Mouse (Mus musculus) CH12.LX (cell line): ENCODE measurements at regions not wholly inside any gene's neighbourhood (a gene's known extent, or its start where the extent isn't known, plus 50 kb on each side); places are given as distances from the start of the nearest gene placed in this dataset.

ENCODE experiments used
- DNase-seq: peaks from one replicate; pipeline ENCODE4 v3.0.0-alpha.2; 2013; ENCODE audit errors: extremely low read depth
- H3K27ac ChIP-seq: 2 replicates; pipeline ENCODE4 v1.5.1; 2012; ENCODE audit warnings: low read depth, mild to moderate bottlenecking, control low read depth, moderate library complexity; ENCODE audit not compliant: insufficient read depth
- H3K27me3 ChIP-seq: replicated peaks from 2 replicates; pipeline ENCODE3; 2012; ENCODE audit warnings: inconsistent platforms
- H3K36me3 ChIP-seq, 2 experiments: replicated peaks in 1 of 2; 2 replicates each; pipeline versions ENCODE3 to v1.6.1; 2012; ENCODE audit warnings: inconsistent platforms in 1 of 2, low read length in 1 of 2, mild to moderate bottlenecking in 1 of 2, mixed read lengths in 1 of 2, moderate library complexity in 1 of 2; ENCODE audit not compliant: control insufficient read depth in 1 of 2, insufficient read depth in 1 of 2
- H3K4me1 ChIP-seq, 2 experiments: 2 replicates each; pipeline ENCODE4 v1.6.1; 2012; ENCODE audit warnings: inconsistent platforms in 1 of 2, moderate library complexity in 1 of 2; ENCODE audit not compliant: insufficient read depth in 2 of 2, control insufficient read depth in 1 of 2
- H3K4me2 ChIP-seq: 2 replicates; pipeline ENCODE4 v1.6.1; 2012; ENCODE audit warnings: low read depth, mild to moderate bottlenecking, control low read depth; ENCODE audit not compliant: poor library complexity, insufficient read depth, severe bottlenecking
- H3K4me3 ChIP-seq, 3 experiments: fragments of 150-350 bp in 1 of 3; sonication (generic) in 1 of 3; replicated peaks in 1 of 3; 2 replicates each; pipeline versions ENCODE3 to v1.5.1; 2011 to 2012; ENCODE audit warnings: low read depth in 2 of 3, low read length in 2 of 3, mild to moderate bottlenecking in 2 of 3, moderate library complexity in 2 of 3, control low read depth in 1 of 3, improper control_type of control experiment in 1 of 3, inconsistent platforms in 1 of 3, mixed read lengths in 1 of 3; ENCODE audit not compliant: poor library complexity in 1 of 3
- H3K79me2 ChIP-seq: replicated peaks from 2 replicates; pipeline ENCODE4 v1.6.1; 2012; ENCODE audit warnings: mild to moderate bottlenecking, moderate library complexity; ENCODE audit not compliant: control insufficient read depth, poor library complexity, insufficient read depth, severe bottlenecking; ENCODE audit errors: extremely low read depth
- H3K9ac ChIP-seq: 2 replicates; pipeline ENCODE4 v1.6.1; 2012; ENCODE audit warnings: low read depth, mild to moderate bottlenecking, control low read depth, moderate library complexity; ENCODE audit not compliant: insufficient read depth
- H3K9me3 ChIP-seq: replicated peaks from 2 replicates; pipeline ENCODE3; 2012; ENCODE audit warnings: low read length, inconsistent platforms, mixed read lengths
- CHD1 ChIP-seq: IDR thresholded peaks from 2 replicates; pipeline ENCODE4 v1.6.1; 2012; ENCODE audit warnings: low read depth, low read length, improper control_type of control experiment, inconsistent platforms
- CTCF ChIP-seq, 2 experiments: IDR thresholded peaks in 1 of 2; conservative IDR thresholded peaks in 1 of 2; 2 replicates each; pipeline ENCODE4 v1.5.1; 2011 to 2012; ENCODE audit warnings: low read depth in 2 of 2, low read length in 2 of 2, improper control_type of control experiment in 1 of 2, inconsistent platforms in 1 of 2, mild to moderate bottlenecking in 1 of 2, moderate library complexity in 1 of 2
- ELF1 ChIP-seq: IDR thresholded peaks from 2 replicates; pipeline ENCODE4 v1.6.1; 2014; ENCODE audit warnings: low read depth, mild to moderate bottlenecking, inconsistent platforms, low read length, improper control_type of control experiment
- EP300 ChIP-seq: IDR thresholded peaks from 2 replicates; pipeline ENCODE4 v1.6.1; 2011; ENCODE audit warnings: low read length, improper control_type of control experiment
- GABPA ChIP-seq: IDR thresholded peaks from 2 replicates; pipeline ENCODE4 v1.6.1; 2012; ENCODE audit warnings: low read depth, low read length, improper control_type of control experiment, inconsistent platforms; ENCODE audit not compliant: insufficient replicate concordance
- HCFC1 ChIP-seq: IDR thresholded peaks from 2 replicates; pipeline ENCODE4 v1.6.1; 2012; ENCODE audit warnings: low read depth, mild to moderate bottlenecking, inconsistent platforms, low read length, improper control_type of control experiment
- JUN ChIP-seq: IDR thresholded peaks from 2 replicates; pipeline ENCODE4 v1.6.1; 2011; ENCODE audit warnings: low read depth, mild to moderate bottlenecking, low read length, improper control_type of control experiment, moderate library complexity; ENCODE audit not compliant: insufficient read depth
- JUND ChIP-seq: conservative IDR thresholded peaks from 2 replicates; pipeline ENCODE4 v1.6.1; 2011; ENCODE audit warnings: low read depth, low read length, improper control_type of control experiment
- KAT2A ChIP-seq: IDR thresholded peaks from 2 replicates; pipeline ENCODE4 v1.6.1; 2012; ENCODE audit warnings: low read length, improper control_type of control experiment, inconsistent platforms; ENCODE audit not compliant: insufficient replicate concordance
- MXI1 ChIP-seq: IDR thresholded peaks from 2 replicates; pipeline ENCODE4 v1.6.1; 2011; ENCODE audit warnings: mild to moderate bottlenecking, low read depth, low read length, improper control_type of control experiment
- NELFE ChIP-seq: IDR thresholded peaks from 2 replicates; pipeline ENCODE4 v1.6.1; 2011; ENCODE audit warnings: low read depth, low read length, improper control_type of control experiment
- NRF1 ChIP-seq: IDR thresholded peaks from 2 replicates; pipeline ENCODE4 v1.6.1; 2014; ENCODE audit warnings: low read depth, mild to moderate bottlenecking, inconsistent platforms, low read length, improper control_type of control experiment, moderate library complexity
- PAX5 ChIP-seq: IDR thresholded peaks from 2 replicates; pipeline ENCODE4 v1.6.1; 2012; ENCODE audit warnings: low read length, inconsistent platforms, mixed read lengths
- POLR2A ChIP-seq: IDR thresholded peaks from 2 replicates; pipeline ENCODE4 v1.6.1; 2011; ENCODE audit warnings: low read depth, mild to moderate bottlenecking, improper control_type of control experiment, low read length
- POLR2AphosphoS2 ChIP-seq: IDR thresholded peaks from 2 replicates; pipeline ENCODE4 v1.6.1; 2011; ENCODE audit warnings: low read depth, low read length, improper control_type of control experiment
- RAD21 ChIP-seq: IDR thresholded peaks from 2 replicates; pipeline ENCODE4 v1.6.1; 2011; ENCODE audit warnings: low read depth, mild to moderate bottlenecking, low read length, improper control_type of control experiment, moderate library complexity
- SMC3 ChIP-seq: IDR thresholded peaks from 2 replicates; pipeline ENCODE4 v1.6.1; 2011; ENCODE audit warnings: low read depth, low read length, improper control_type of control experiment
- TCF12 ChIP-seq: IDR thresholded peaks from 2 replicates; pipeline ENCODE4 v1.6.1; 2014; ENCODE audit warnings: low read depth, mild to moderate bottlenecking, inconsistent platforms, low read length, improper control_type of control experiment
- UBTF ChIP-seq: IDR thresholded peaks from 2 replicates; pipeline ENCODE4 v1.6.1; 2012; ENCODE audit warnings: low read depth, mild to moderate bottlenecking, inconsistent platforms, low read length, improper control_type of control experiment, moderate library complexity
- ZKSCAN1 ChIP-seq: IDR thresholded peaks from 2 replicates; pipeline ENCODE4 v1.6.1; 2012; ENCODE audit warnings: low read depth, inconsistent platforms, low read length, improper control_type of control experiment, borderline replicate concordance
- ZMIZ1 ChIP-seq: IDR thresholded peaks from 2 replicates; pipeline ENCODE4 v1.6.1; 2012; ENCODE audit warnings: low read depth, mild to moderate bottlenecking, inconsistent platforms, low read length, improper control_type of control experiment
- dilution Hi-C: fragments of 300-500 bp; cut with MboI; formaldehyde crosslinking; loops from 2 replicates; pipeline ENCODE4 v1.14.3; 2020; ENCODE audit warnings: low sequenced_read_pairs; ENCODE audit not compliant: extremely low pct_unique_long_range_greater_than_20kb, extremely low pct_ligation_motif_present
- in situ Hi-C: fragments of 300-500 bp; cut with MboI; formaldehyde crosslinking; loops from 3 replicates; pipeline ENCODE4 v1.14.3; 2019; ENCODE audit warnings: low sequenced_read_pairs, low pct_ligation_motif_present, low pct_unique_long_range_greater_than_20kb, mixed read lengths

GRCm38 (mm10) chr6:25894454-25895250, 85.6 kb upstream of the Pot1a start:
- DNase-seq, result peak; percentile 31
- dilution Hi-C loops, result no loop called here

GRCm38 (mm10) chr6:25867922-25868321, 58.9 kb upstream of the Pot1a start:
- dilution Hi-C loops, result no loop called here
- Histone ChIP-seq H3K27me3 (no peaks in the 10 kb centered on the region), H3K36me3 (no peaks in the 10 kb centered on the region), H3K9ac (no peak overlapping the region), H3K4me2 (no peak overlapping the region), H3K27ac (no peak overlapping the region), H3K79me2 (no peaks in the 10 kb centered on the region), H3K4me1 (no peaks in the 10 kb centered on the region), H3K4me3 (no peak overlapping the region), H3K9me3 (no peaks in the 10 kb centered on the region)
- no peak for DNase-seq
- in situ Hi-C loops, result no loop called here
- no peak for TF ChIP-seq JUN
- TF ChIP-seq PAX5, result no peak
- TF ChIP-seq ZMIZ1, result no peak
- TF ChIP-seq POLR2AphosphoS2, result no peak
- TF ChIP-seq NELFE, result no peak
- no peak for TF ChIP-seq GABPA
- TF ChIP-seq MXI1, result no peak
- no peak for TF ChIP-seq JUND
- no peak for TF ChIP-seq TCF12
- no peak for TF ChIP-seq ELF1
- no peak for TF ChIP-seq EP300
- TF ChIP-seq POLR2A, result no peak
- TF ChIP-seq CTCF (conservative IDR thresholded peaks at IDR 0.05 in 1 of 2, IDR thresholded peaks at IDR 0.05 in 1 of 2; ENCODE audit: low read depth in 2 of 2, low read length in 2 of 2), result no peak
- no peak for TF ChIP-seq ZKSCAN1
- TF ChIP-seq SMC3, result no peak
- no peak for TF ChIP-seq KAT2A
- no peak for TF ChIP-seq NRF1
- TF ChIP-seq UBTF, result no peak
- no peak for TF ChIP-seq HCFC1
- TF ChIP-seq CHD1, result no peak

More at GRCm38 (mm10) chr6:25894454-25895250, 85.6 kb upstream of the Pot1a start:
- Histone ChIP-seq H3K27ac (no peak overlapping the region), H3K9me3 (peaks cover 3% of the 10 kb centered on the region), H3K4me1 (peaks cover 0 to 10% of the 10 kb centered on the region in 2 experiments; a peak in 2 of 4 replicates), H3K4me2 (no peak overlapping the region), H3K79me2 (no peaks in the 10 kb centered on the region), H3K36me3 (no peaks in the 10 kb centered on the region), H3K27me3 (no peaks in the 10 kb centered on the region), H3K4me3 (no peak overlapping the region), H3K9ac (no peak overlapping the region)
- in situ Hi-C loops, result no loop called here
- TF ChIP-seq RAD21, result peak; percentile 74
- TF ChIP-seq EP300, result no peak
- peak; percentile 35; the same call in 1 of the 2 replicates for TF ChIP-seq SMC3
- peak in 1 of 2 experiments; percentile 61; a peak in 2 of 4 replicates for TF ChIP-seq CTCF (conservative IDR thresholded peaks at IDR 0.05 in 1 of 2, IDR thresholded peaks at IDR 0.05 in 1 of 2; ENCODE audit: low read depth in 2 of 2, low read length in 2 of 2)
